Mouse (Mus musculus): ENCODE measurements around the gene B3gntl1.

B3gntl1 gene

GRCm38 (mm10) chr11:121672990-121673572 is at the start of gene B3gntl1:
TSS of gene B3gntl1 (minus strand) at chr11:121673153.
- in situ Hi-C loops (cut with MseI, MboI), result no loop called here

GRCm38 (mm10) chr11:121722434-121722833 is 49.5 kb upstream of the B3gntl1 start:
- in situ Hi-C loops (cut with MseI, MboI), result no loop called here

- in situ Hi-C loops (cut with MseI, MboI), result no loop called here
Observed at GRCm38 (mm10) chr11:121720752-121721151, 47.8 kb upstream of the B3gntl1 start.

DNA sequence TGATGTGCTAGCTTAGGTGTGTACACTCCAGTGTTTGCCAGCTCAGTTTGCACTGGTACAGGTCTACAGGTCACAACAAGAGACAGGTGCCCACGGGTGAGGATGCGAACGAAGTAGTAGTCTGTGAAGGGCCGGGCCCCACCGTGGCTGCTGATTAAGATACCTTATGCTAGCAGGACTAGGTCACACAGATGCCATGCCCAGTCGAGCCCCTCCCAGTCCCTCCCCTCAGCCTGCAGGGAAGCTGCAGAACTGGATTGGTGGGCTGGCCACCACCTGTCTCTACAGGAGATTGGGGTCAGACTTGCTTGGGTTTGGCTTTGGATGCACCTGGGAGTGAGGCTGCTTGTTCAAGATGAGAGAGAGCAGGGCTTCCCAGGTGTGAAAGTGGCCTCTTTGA is 44.8 kb upstream of the B3gntl1 start:
- in situ Hi-C loops (cut with MseI, MboI), result no loop called here

DNA sequence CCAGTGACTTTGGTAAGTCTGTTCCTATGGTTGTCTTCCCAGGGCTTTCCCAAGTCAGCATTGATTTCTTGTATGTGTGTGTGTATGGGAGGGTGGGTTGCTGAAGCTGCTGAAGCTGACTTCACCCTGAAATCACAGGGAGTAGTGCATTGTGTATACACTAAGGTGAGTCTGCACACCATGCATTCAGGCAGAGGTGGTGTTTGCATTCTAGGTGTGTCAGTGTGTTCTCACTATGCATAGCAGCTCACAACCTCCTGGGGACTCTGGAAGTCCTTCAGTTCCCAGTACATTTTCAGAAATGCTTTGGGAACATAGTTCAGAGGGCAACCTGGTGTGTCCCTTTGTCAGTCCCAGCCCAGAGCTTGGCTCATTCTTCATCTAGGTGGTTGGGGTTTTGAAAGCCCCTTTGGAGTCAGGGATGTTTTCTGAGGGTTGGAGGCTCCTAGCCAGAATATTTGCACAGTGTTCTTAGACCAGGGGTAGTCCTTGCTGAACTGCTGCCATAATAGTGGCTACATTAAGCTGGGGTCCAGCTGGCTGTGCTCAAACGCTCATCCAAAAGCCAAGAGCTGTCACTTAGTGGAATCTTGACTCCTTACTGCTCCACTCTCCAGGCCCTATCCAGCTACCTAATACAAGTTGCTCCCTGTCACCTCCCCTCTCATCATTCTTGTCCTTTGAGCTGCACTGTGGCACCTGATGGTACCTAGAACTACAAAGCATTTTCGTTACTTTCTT is 42.0 kb upstream of the B3gntl1 start:
- in situ Hi-C loops (cut with MseI, MboI), result no loop called here

- in situ Hi-C loops (cut with MseI, MboI), result no loop called here
Observed at GRCm38 (mm10) chr11:121713569-121713968, 40.6 kb upstream of the B3gntl1 start.

DNA sequence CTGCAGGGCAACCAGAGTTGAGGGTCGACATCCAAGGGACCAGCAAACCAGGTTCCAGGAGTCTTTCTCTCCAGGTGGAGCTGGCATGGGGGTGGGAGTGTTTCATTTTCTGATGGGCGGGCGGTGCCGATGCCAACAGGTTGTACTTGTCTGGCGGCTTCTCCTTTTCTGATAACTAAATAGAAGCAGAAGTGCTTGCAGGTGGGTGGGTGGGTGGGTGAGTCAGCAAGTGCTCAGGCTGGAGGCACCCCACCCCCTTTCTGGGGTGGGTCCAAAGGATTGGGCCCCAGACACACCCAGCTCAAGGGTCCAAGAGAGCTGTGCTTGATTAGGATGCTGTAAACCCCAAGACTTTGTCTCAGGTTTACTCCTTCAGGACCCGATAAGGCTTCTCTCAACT is 40.0 kb upstream of the B3gntl1 start:
- in situ Hi-C loops (cut with MseI, MboI), result no loop called here

DNA sequence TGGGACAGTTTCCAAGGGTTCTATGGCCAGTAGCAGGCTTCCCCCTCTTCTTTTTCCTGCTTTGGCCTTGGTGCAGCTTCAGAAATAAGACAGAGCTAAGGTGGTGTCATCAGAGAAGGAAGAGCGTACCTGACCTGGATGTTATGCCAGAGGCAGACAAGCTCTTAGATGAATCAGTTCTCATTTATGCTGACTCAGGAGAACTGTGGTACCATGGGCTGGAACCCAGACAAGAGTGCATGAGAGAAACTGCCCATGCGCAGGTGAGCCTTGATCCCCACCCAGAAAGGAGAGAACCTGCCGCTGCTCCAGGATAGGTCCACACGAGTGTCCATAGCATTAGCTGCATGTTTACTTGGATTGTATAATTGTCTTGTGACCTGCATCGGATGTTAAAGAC is 37.3 kb upstream of the B3gntl1 start:
- in situ Hi-C loops (cut with MseI, MboI), result no loop called here

- in situ Hi-C loops (cut with MseI, MboI), result no loop called here
Observed at GRCm38 (mm10) chr11:121709278-121709677, 36.3 kb upstream of the B3gntl1 start.

- in situ Hi-C loops (cut with MseI, MboI), result no loop called here
Observed at GRCm38 (mm10) chr11:121706521-121707005, 33.6 kb upstream of the B3gntl1 start.

- in situ Hi-C loops (cut with MseI, MboI), result no loop called here
Observed at GRCm38 (mm10) chr11:121703619-121704215, 30.8 kb upstream of the B3gntl1 start.

- in situ Hi-C loops (cut with MseI, MboI), result no loop called here
Observed at GRCm38 (mm10) chr11:121702895-121703618, 30.1 kb upstream of the B3gntl1 start.

DNA sequence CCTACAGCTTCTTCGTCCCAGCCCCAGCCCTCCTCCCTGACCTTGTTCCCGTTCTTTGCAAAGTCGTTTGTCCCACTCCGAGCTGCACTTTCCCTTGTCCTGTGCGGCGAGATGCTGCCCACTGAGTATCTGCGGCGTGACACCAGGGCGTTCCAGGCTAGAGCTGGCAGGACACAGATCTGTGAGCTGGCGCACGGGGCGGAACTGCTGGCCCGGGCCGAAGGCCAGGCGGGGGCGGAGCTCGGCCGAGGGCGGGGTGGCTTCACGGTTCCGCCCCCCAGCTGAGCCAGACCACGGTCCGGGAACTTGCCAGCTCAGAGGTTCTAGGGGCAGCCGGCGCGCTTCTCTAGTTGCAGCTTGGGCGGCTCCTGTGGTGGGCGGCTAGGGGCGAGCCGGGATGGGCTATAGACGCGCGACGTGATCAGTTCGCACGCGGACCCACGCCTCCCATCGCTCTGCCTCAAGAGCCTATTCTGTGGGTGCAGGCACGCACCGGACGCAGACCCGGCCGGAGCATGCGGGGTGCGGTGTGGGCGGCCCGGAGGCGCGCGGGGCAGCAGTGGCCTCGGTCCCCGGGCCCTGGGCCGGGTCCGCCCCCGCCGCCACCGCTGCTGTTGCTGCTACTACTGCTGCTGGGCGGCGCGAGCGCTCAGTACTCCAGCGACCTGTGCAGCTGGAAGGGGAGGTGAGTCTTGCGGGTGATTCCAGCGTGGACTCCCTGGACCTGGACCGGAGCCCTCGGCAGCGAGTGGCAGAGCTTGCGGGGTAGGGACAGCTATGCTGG is 29.4 kb upstream of the B3gntl1 start:
- in situ Hi-C loops (cut with MseI, MboI), result no loop called here

- in situ Hi-C loops (cut with MseI, MboI), result no loop called here
Observed at GRCm38 (mm10) chr11:121701244-121701643, 28.3 kb upstream of the B3gntl1 start, which contains the start of gene Metrnl. TSS of gene Metrnl (plus strand) at chr11:121701544.

DNA sequence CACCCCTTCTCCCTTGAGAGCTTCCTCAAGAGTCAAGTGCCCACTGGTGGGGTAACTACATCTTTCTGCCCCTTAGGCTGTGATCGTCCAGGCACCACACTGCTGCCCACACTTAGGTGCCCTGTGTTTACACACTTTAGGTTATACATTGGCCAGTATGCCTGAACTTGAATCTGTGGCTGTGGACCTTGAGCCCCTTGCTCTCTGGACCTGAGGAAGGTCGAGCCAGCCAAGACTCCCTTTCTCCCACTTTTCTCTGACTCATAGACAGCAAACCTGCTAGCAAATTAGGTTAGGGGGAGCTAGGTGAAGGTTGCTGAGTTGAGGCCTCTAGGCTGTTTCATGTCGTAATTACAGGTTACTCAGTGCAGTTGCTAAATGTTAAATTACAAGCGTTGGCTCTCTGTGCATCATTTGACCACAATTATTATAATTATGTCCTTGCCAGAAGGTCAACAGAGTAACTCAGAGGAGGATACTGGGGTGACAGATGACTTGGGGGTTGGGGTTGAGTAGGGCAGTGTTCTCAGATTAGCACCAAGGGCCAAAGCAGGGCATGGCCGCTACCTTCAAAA is 25.5 kb upstream of the B3gntl1 start:
- in situ Hi-C loops (cut with MseI, MboI), result no loop called here

DNA sequence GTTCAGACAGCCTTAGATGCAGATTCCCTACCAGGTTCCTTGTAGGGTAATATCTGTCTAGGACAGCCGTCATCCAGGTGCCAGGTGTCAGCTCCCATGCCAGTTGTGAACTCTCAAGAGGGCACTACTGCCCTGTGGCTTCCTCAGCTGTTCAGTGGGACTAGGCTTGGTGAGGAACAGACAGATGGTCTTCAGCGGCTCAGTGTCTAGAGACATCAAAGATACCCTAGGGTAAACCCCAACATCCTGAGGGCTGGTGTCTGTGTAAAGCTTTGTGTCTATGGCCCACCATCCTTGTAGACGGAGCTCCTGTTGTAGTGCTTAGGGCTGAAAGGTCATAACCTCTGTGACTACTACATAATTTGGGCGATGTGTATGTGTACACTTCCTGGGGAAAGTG is 24.3 kb upstream of the B3gntl1 start:
- in situ Hi-C loops (cut with MseI, MboI), result no loop called here

- in situ Hi-C loops (cut with MseI, MboI), result no loop called here
Observed at GRCm38 (mm10) chr11:121695304-121696064, 22.5 kb upstream of the B3gntl1 start.

DNA sequence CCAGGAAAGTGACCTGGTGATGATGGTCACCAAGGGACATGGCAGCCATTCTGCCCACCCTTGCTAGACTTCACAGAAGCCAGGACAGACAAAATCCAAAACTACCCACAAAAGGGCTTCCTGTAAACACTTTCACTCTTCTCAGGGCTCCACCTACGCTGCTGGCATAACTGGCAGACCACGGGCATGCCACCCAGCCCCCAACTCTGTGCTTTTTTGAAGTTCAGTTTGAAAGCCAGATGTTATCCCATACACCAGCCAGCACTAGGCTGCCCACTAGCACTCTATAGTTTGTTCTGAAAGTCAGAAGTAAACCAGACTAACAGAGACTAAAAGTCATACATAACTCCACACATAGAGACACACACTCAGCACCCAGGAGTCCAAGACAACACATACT is 15.1 kb upstream of the B3gntl1 start:
- in situ Hi-C loops (cut with MseI, MboI), result no loop called here

DNA sequence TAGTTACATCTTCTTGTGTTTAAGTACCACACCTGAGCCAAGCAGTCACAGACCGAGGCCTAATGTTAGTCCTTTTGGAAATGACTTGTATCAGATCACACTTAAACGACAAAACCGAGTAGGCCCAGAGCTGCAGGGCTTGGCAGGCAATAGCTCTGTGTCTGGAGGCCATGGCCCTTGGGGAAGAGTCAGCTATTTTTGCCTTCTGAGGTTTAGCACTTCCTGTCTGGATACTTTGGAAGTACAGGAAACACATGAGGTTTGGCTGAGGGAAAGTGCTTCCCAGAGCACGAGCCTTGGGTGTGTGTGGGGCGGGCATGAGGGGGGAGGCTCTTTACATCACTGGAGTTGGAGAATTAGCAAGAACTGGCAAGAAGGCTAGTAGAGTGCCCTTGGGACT is 13.7 kb upstream of the B3gntl1 start:
- in situ Hi-C loops (cut with MseI, MboI), result no loop called here

- in situ Hi-C loops (cut with MseI, MboI), result no loop called here
Observed at GRCm38 (mm10) chr11:121686091-121686490, 13.1 kb upstream of the B3gntl1 start.
